Mouse (Mus musculus) thymus, postnatal 4 days (tissue): ENCODE results near the gene Tent2.
A peak's percentile ranks its signal among the peaks of the same experiment; 100 is the strongest.
"Not testable (repeated sequence)": the region's sequence is repeated elsewhere in the genome, so short reads cannot be mapped to it uniquely, and the experiment has no call there.

ENCODE experiments used
- DNase-seq: peaks from one replicate; pipeline ENCODE4 v3.0.0; 2021

The Tent2 gene

GRCm38 (mm10) chr13:93191831-93192645 is at the start of gene Tent2:
Tent2 (minus strand) TSS chr13:93192385.
- DNase-seq, result peak; percentile 92

- DNase-seq, result no peak
Measured at GRCm38 (mm10) chr13:93241180-93241579, 49.0 kb upstream of the Tent2 start.

GRCm38 (mm10) chr13:93239561-93239960 is 47.4 kb upstream of the Tent2 start:
- no peak for DNase-seq

GRCm38 (mm10) chr13:93239134-93239533 is 46.9 kb upstream of the Tent2 start:
- DNase-seq, result no peak

GRCm38 (mm10) chr13:93237677-93238398 is 45.7 kb upstream of the Tent2 start:
- DNase-seq, result no peak

GRCm38 (mm10) chr13:93234267-93235039 is 42.3 kb upstream of the Tent2 start:
- no peak for DNase-seq

GRCm38 (mm10) chr13:93232335-93232734 is 40.1 kb upstream of the Tent2 start:
- DNase-seq, result no peak

- no peak for DNase-seq
Measured at GRCm38 (mm10) chr13:93231016-93231415, 38.8 kb upstream of the Tent2 start.

GRCm38 (mm10) chr13:93211741-93212140 is 19.6 kb upstream of the Tent2 start:
- no peak for DNase-seq

- no peak for DNase-seq
Measured at GRCm38 (mm10) chr13:93192646-93193026, 451 bp upstream of the Tent2 start.

GRCm38 (mm10) chr13:93189416-93189815 is 2.8 kb downstream of the Tent2 start:
- DNase-seq, result no peak

- DNase-seq, result no peak
Measured at GRCm38 (mm10) chr13:93188738-93189137, 3.4 kb downstream of the Tent2 start.

GRCm38 (mm10) chr13:93187792-93188191 is 4.4 kb downstream of the Tent2 start:
- not testable (repeated sequence) for DNase-seq

- DNase-seq, result no peak
Measured at GRCm38 (mm10) chr13:93180351-93180750, 11.8 kb downstream of the Tent2 start.

- DNase-seq, result no peak
Measured at GRCm38 (mm10) chr13:93179522-93179921, 12.7 kb downstream of the Tent2 start.

GRCm38 (mm10) chr13:93177571-93177970 is 14.6 kb downstream of the Tent2 start:
- no peak for DNase-seq

GRCm38 (mm10) chr13:93163303-93163702 is 28.9 kb downstream of the Tent2 start:
- no peak for DNase-seq

GRCm38 (mm10) chr13:93162456-93162855 is 29.7 kb downstream of the Tent2 start:
- DNase-seq, result no peak

- DNase-seq, result no peak
Measured at GRCm38 (mm10) chr13:93158261-93158660, 33.9 kb downstream of the Tent2 start.

GRCm38 (mm10) chr13:93153280-93153679 is 38.9 kb downstream of the Tent2 start:
- DNase-seq, result no peak

- DNase-seq, result peak; percentile 65
Measured at GRCm38 (mm10) chr13:93144336-93145167, 47.6 kb downstream of the Tent2 start, which contains the start of gene Cmya5. Cmya5 (minus strand) TSS chr13:93144724.

- DNase-seq, result no peak
Measured at GRCm38 (mm10) chr13:93143819-93144283, 48.3 kb downstream of the Tent2 start.
